Mouse (Mus musculus): Measurements from ENCODE around the gene Tns1.

The Tns1 gene

DNA sequence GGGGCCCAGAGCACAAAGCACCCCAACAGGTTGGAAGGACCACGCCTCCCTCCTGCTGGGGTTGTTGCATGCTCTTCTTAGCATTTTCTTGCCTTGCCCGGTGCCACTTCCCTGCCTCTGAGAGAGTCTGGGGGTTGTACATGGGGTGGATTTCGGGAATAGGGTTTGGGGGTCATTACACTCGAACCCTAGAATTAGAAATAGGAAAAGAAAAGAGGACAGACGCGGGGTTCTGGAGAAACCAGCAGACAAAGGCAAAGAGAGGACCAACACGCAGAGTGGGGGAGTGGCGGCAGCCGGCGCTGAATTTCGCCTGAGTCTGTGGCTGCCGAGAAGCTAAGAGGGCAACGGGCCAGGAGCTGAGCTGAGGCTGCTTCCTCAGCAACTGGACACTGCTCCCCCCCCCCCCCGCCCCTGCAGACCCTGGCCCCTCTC is 25.2 kb downstream of the Tns1 start:
- Histone ChIP-seq H3K36me3 (ENCODE audit: insufficient read depth, low read length) (no peaks in the 10 kb centered on the region), H3K9me3 (ENCODE audit: low read length) (no peaks in the 10 kb centered on the region), H3K4me1 (replicated peaks; ENCODE audit: low read depth, low read length) (peaks cover 70% of the 10 kb centered on the region), H3K27me3 (ENCODE audit: insufficient read depth, low read length) (peaks cover 90% of the 10 kb centered on the region), H3K4me3 (replicated peaks; ENCODE audit: low read length) (peak overlapping the region; percentile 80)
- TF ChIP-seq NANOG (IDR thresholded peaks at IDR 0.05; ENCODE audit: borderline replicate concordance, low read length) (no peak), POU5F1 (IDR thresholded peaks at IDR 0.05; ENCODE audit: borderline replicate concordance, low read length) (no peak)

DNA sequence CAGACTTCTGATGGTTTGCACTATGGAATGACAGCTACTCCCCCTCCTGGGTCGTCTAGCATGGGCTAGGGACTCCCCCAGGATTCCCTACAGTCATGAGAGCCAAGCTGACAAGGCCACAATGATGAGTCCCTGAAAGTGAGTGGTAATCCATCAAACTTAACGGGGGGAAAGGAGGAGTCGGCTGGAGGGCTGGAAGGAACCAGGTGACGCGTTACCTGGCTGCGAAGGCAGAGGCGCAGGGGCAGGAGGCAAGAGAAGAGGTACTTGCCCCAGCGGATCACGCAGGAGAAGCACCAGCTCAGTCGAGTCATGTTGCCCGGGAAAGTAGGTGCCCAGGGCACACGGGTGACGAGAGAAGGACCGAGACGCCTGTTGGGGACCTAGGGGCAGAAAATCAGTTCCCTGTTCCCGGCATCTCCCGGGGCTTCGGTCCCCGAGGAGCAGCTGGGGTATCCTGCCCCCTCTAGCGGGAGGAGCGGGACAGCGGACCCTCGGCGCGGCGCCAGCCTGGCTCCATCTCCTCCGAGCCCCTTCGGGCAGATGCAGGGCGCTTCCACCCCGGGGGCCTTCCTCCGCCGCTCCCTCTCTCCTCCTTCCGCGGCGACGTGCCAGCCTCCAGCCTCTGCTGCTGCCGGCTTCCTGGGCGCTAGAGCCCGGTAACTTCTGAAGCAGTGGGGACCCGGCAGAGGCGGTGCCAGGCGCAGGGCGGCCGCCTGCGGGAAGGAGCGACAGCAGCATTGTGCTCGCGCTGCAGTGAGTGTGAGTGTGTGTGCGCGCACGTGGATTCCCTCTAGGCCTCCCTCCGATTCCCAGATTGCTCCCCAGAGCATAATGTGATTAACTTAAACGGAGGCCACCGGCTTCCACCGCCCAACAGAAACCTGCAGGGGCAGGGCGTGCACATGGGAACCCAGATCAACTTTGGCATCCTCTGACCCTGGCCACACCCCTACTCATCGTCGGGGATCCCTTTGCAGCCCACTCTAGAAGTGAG is 25.9 kb downstream of the Tns1 start:
- Histone ChIP-seq H3K4me1 (replicated peaks; ENCODE audit: low read depth, low read length) (peaks cover 69% of the 10 kb centered on the region), H3K27me3 (ENCODE audit: insufficient read depth, low read length) (peaks cover 85% of the 10 kb centered on the region), H3K4me3 (replicated peaks; ENCODE audit: low read length) (peak overlapping the region; percentile 80), H3K9me3 (ENCODE audit: low read length) (no peaks in the 10 kb centered on the region), H3K36me3 (ENCODE audit: insufficient read depth, low read length) (no peaks in the 10 kb centered on the region)
- TF ChIP-seq CTCF (conservative IDR thresholded peaks at IDR 0.05; ENCODE audit: low read length) (no peak), POU5F1 (IDR thresholded peaks at IDR 0.05; ENCODE audit: borderline replicate concordance, low read length) (no peak), NANOG (IDR thresholded peaks at IDR 0.05; ENCODE audit: borderline replicate concordance, low read length) (no peak)

- Histone ChIP-seq H3K27me3 (ENCODE audit: insufficient read depth, low read length) (peaks cover 75% of the 10 kb centered on the region), H3K9me3 (ENCODE audit: low read length) (no peaks in the 10 kb centered on the region), H3K36me3 (ENCODE audit: insufficient read depth, low read length) (no peaks in the 10 kb centered on the region), H3K4me1 (replicated peaks; ENCODE audit: low read depth, low read length) (peaks cover 89% of the 10 kb centered on the region), H3K4me3 (replicated peaks; ENCODE audit: low read length) (no peak overlapping the region)
- TF ChIP-seq POU5F1 (IDR thresholded peaks at IDR 0.05; ENCODE audit: borderline replicate concordance, low read length) (no peak), NANOG (IDR thresholded peaks at IDR 0.05; ENCODE audit: borderline replicate concordance, low read length) (no peak), CTCF (conservative IDR thresholded peaks at IDR 0.05; ENCODE audit: low read length) (no peak)
Measured at GRCm38 (mm10) chr1:74095728-74096127, 28.5 kb downstream of the Tns1 start.

GRCm38 (mm10) chr1:74095296-74095695 is 29.0 kb downstream of the Tns1 start:
- peaks cover 74% of the 10 kb centered on the region for H3K27me3 ChIP-seq (ENCODE audit: insufficient read depth, low read length)
- TF ChIP-seq POU5F1 (IDR thresholded peaks at IDR 0.05; ENCODE audit: borderline replicate concordance, low read length) (no peak), CTCF (conservative IDR thresholded peaks at IDR 0.05; ENCODE audit: low read length) (no peak), NANOG (IDR thresholded peaks at IDR 0.05; ENCODE audit: borderline replicate concordance, low read length) (no peak)
- H3K36me3 ChIP-seq (ENCODE audit: insufficient read depth, low read length), result no peaks in the 10 kb centered on the region
- H3K4me1 ChIP-seq (replicated peaks; ENCODE audit: low read depth, low read length), result peaks cover 89% of the 10 kb centered on the region
- no peak overlapping the region for H3K4me3 ChIP-seq (replicated peaks; ENCODE audit: low read length)
- no peaks in the 10 kb centered on the region for H3K9me3 ChIP-seq (ENCODE audit: low read length)

DNA sequence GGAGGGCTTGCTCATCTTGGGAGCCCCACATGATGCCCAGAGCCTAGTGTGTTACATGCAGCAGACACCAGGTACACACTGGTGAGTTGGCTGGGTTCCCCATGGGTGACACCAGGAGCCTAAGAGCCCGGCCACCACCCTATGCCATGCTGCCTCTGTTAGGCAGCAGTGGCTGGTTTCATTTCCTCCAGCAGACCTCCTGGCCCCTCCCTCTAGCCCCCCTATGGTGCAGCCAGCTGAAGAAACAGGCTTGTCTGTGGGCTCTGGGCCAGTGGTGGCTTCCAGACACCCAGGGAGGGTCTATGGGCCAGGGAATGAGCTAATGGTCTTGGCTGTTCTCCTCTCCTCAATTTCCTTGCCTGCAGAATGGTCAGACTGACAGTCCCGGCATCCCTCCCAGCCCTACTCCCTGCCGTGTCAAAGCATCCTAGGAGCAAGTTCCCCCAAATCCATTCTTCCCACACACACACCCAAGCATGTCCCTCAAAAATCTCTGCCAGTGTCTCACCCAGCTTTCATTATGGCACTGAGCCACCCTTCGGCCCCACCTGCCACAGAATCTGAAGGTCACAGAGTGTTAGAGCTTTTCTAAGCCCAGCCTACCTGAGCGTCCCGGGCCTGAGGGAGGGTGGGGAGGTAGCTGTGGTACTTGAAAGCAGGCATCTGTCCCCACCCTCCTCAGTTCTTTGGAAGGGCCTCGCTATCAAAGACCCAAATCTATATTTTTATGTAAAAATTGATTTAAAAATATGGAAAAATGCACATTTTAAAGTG is 29.6 kb downstream of the Tns1 start:
- Histone ChIP-seq H3K4me1 (replicated peaks; ENCODE audit: low read depth, low read length) (peaks cover 89% of the 10 kb centered on the region), H3K27me3 (ENCODE audit: insufficient read depth, low read length) (peaks cover 74% of the 10 kb centered on the region), H3K36me3 (ENCODE audit: insufficient read depth, low read length) (no peaks in the 10 kb centered on the region), H3K4me3 (replicated peaks; ENCODE audit: low read length) (peak overlapping the region; percentile 39; the same call in 1 of the 2 replicates), H3K9me3 (ENCODE audit: low read length) (no peaks in the 10 kb centered on the region)
- TF ChIP-seq POU5F1 (IDR thresholded peaks at IDR 0.05; ENCODE audit: borderline replicate concordance, low read length) (no peak), NANOG (IDR thresholded peaks at IDR 0.05; ENCODE audit: borderline replicate concordance, low read length) (no peak), CTCF (conservative IDR thresholded peaks at IDR 0.05; ENCODE audit: low read length) (no peak)

DNA sequence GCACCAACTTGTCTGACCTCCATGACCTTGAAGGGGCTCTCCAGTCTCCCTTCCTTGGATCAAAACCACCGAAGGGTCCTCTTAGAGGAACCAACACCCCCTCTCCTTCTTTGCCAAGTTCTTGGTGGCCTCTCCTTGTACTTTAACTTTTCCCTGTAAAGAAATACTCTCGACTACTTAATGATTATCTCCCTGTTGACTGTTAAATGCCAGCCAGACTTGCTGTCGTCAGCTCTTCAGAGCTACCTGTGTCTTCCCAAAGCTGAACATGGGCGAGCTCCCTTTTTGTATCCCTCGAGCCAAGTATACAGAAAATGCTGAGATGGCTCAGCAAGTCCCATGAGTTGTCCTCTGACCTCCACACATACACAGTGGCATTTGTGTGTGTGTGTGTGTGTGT is 30.8 kb downstream of the Tns1 start:
- H3K9me3 ChIP-seq (ENCODE audit: low read length), result no peaks in the 10 kb centered on the region
- H3K27me3 ChIP-seq (ENCODE audit: insufficient read depth, low read length), result peaks cover 73% of the 10 kb centered on the region
- peaks cover 82% of the 10 kb centered on the region for H3K4me1 ChIP-seq (replicated peaks; ENCODE audit: low read depth, low read length)
- H3K4me3 ChIP-seq (replicated peaks; ENCODE audit: low read length), result no peak overlapping the region
- TF ChIP-seq POU5F1 (IDR thresholded peaks at IDR 0.05; ENCODE audit: borderline replicate concordance, low read length), result no peak
- TF ChIP-seq CTCF (conservative IDR thresholded peaks at IDR 0.05; ENCODE audit: low read length), result no peak
- no peak for TF ChIP-seq NANOG (IDR thresholded peaks at IDR 0.05; ENCODE audit: borderline replicate concordance, low read length)
- H3K36me3 ChIP-seq (ENCODE audit: insufficient read depth, low read length), result no peaks in the 10 kb centered on the region

DNA sequence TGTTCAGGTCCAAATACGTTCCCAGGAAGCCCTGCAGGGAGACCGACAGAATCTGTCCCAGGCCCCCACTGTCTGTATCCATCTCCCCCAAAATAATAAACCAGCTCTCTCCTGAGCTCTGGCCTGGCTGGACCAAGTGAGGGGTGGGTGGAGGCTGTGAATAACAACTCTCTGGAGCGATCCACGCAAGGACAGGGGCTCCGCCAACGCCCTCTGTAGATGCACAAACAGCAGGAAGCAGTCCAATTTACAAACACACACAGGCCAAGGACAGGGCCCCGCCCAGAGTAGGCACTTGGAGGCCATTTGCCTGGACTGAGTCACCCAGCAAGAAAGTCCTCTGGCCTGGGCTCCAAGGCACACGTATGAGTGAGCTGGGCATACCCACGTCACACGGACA is 32.0 kb downstream of the Tns1 start:
- no peaks in the 10 kb centered on the region for H3K36me3 ChIP-seq (ENCODE audit: insufficient read depth, low read length)
- H3K27me3 ChIP-seq (ENCODE audit: insufficient read depth, low read length), result peaks cover 67% of the 10 kb centered on the region
- TF ChIP-seq NANOG (IDR thresholded peaks at IDR 0.05; ENCODE audit: borderline replicate concordance, low read length), result no peak
- no peak for TF ChIP-seq POU5F1 (IDR thresholded peaks at IDR 0.05; ENCODE audit: borderline replicate concordance, low read length)
- no peak for TF ChIP-seq CTCF (conservative IDR thresholded peaks at IDR 0.05; ENCODE audit: low read length)
- H3K9me3 ChIP-seq (ENCODE audit: low read length), result no peaks in the 10 kb centered on the region
- peaks cover 72% of the 10 kb centered on the region for H3K4me1 ChIP-seq (replicated peaks; ENCODE audit: low read depth, low read length)
- peak overlapping the region; percentile 17; the same call in 1 of the 2 replicates for H3K4me3 ChIP-seq (replicated peaks; ENCODE audit: low read length)

- H3K4me3 ChIP-seq (replicated peaks; ENCODE audit: low read length), result peak overlapping the region; percentile 35; the same call in 1 of the 2 replicates
- TF ChIP-seq POU5F1 (IDR thresholded peaks at IDR 0.05; ENCODE audit: borderline replicate concordance, low read length) (no peak), CTCF (conservative IDR thresholded peaks at IDR 0.05; ENCODE audit: low read length) (no peak), NANOG (IDR thresholded peaks at IDR 0.05; ENCODE audit: borderline replicate concordance, low read length) (no peak)
- H3K27me3 ChIP-seq (ENCODE audit: insufficient read depth, low read length), result peaks cover 62% of the 10 kb centered on the region
- H3K36me3 ChIP-seq (ENCODE audit: insufficient read depth, low read length), result no peaks in the 10 kb centered on the region
- H3K9me3 ChIP-seq (ENCODE audit: low read length), result no peaks in the 10 kb centered on the region
- H3K4me1 ChIP-seq (replicated peaks; ENCODE audit: low read depth, low read length), result peaks cover 70% of the 10 kb centered on the region
Measured at GRCm38 (mm10) chr1:74091611-74092224, 32.5 kb downstream of the Tns1 start.

Measured in E14TG2a.4 (cell line).